Mouse (Mus musculus) layer of hippocampus, postnatal 10 days (tissue): ENCODE measurements around the gene Gm12888. TPM values are rescaled to one million over a fixed set of nuclear protein-coding genes. Genes with fewer than 3 reads are reported as not detected.
"Not testable (repeated sequence)": the region's sequence is repeated elsewhere in the genome, so short reads cannot be mapped to it uniquely, and the experiment has no call there.

ENCODE experiments used
- DNase-seq, 2 experiments: peaks; one replicate each; pipeline ENCODE4 v3.0.0; 2021; ENCODE audit warnings: low spot score in 2 of 2
- long read RNA-seq: library from polyadenylated mRNA; stranded (forward); transcript quantifications from one replicate; pipeline ENCODE4 v2.0.0, GENCODE M21; 2023
- total RNA-seq, 2 experiments: library from RNA; stranded (reverse); gene quantifications; 2 replicates each; pipeline ENCODE4 v1.2.3; 2021

Gm12888 gene
- total RNA-seq = not detected
- long read RNA-seq = 0 reads

DNA sequence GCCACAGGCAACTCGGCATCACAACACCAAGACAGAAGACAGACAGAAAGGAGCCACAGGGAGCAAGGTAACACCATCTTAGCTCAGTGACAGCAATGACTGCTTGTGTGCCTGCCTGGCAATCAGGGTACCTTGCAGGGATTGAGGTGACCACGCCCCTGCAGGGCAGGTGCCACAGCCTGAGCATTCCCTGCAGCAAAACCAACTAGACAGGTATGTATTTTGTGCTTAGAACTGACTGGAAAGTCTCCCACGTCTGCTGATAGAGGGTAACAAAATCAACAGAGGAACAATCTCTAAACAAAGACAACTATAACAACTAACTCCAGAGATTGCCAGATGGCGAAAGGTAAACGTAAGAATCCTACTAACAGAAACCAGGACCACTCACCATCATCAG, at the start of gene Gm12888:
Gene Gm12888 (minus strand): TSS at position 101 of the 400 bp plus-strand sequence.
- not testable (repeated sequence) for DNase-seq

Other genes with a start within 250 kb of the Gm12888 start
- gene Zmpste24, start 226.7 kb downstream of the Gm12888 start, total RNA-seq = 10 to 100 TPM; 23.3 to 24.4 TPM
- gene Tmco2, start 215.7 kb downstream of the Gm12888 start, total RNA-seq = not detected
- 10 to 100 TPM; 31.5 to 31.8 TPM for gene Rlf, start 109.8 kb downstream of the Gm12888 start, total RNA-seq
- gene Gm12886, start 98.2 kb upstream of the Gm12888 start, total RNA-seq = not detected